Mouse (Mus musculus) stomach, embryonic 14.5 days (tissue): ENCODE measurements at regions not wholly inside any gene's neighbourhood (a gene's known extent, or its start where the extent isn't known, plus 50 kb on each side); places are given as distances from the start of the nearest gene placed in this dataset.
"Not testable (repeated sequence)": the region's sequence is repeated elsewhere in the genome, so short reads cannot be mapped to it uniquely, and the experiment has no call there.

Experiments used
- ATAC-seq: fragments of 200-750 bp; cut with Nextera tagmentation; 2 replicates; pipeline ENCODE4 v1.8.0; 2017; ENCODE audit warnings: low read depth, moderate TSS enrichment; ENCODE audit not compliant: insufficient number of reproducible peaks, insufficient read depth, low FRiP score
- H3K27ac ChIP-seq: fragments of 300-500 bp; sonication (generic); 2 replicates; pipeline ENCODE4 v1.5.1; 2014; ENCODE audit warnings: mild to moderate bottlenecking, low read length, moderate library complexity, mixed read lengths
- H3K27me3 ChIP-seq: fragments of 300-500 bp; sonication (generic); 2 replicates; pipeline ENCODE4 v1.6.1; 2014; ENCODE audit warnings: low read length, control low read depth, mixed read lengths; ENCODE audit not compliant: control insufficient read depth, insufficient read depth
- H3K36me3 ChIP-seq: fragments of 300-500 bp; sonication (generic); 2 replicates; pipeline ENCODE4 v1.6.1; 2014; ENCODE audit warnings: mild to moderate bottlenecking, control low read depth, low read length, moderate library complexity, mixed read lengths; ENCODE audit not compliant: control insufficient read depth, insufficient read depth
- H3K4me1 ChIP-seq: fragments of 300-500 bp; sonication (generic); 2 replicates; pipeline ENCODE4 v1.6.1; 2014; ENCODE audit warnings: low read length, control low read depth, mixed read lengths; ENCODE audit not compliant: control insufficient read depth, insufficient read depth
- H3K4me2 ChIP-seq: fragments of 300-500 bp; sonication (generic); replicated peaks from 2 replicates; pipeline ENCODE4 v1.6.1; 2014; ENCODE audit warnings: low read depth, low read length, control low read depth
- H3K4me3 ChIP-seq: fragments of 300-500 bp; sonication (generic); 2 replicates; pipeline ENCODE4 v1.5.1; 2014; ENCODE audit warnings: low read depth, low read length, control low read depth
- H3K9ac ChIP-seq: fragments of 300-500 bp; sonication (generic); replicated peaks from 2 replicates; pipeline ENCODE4 v1.6.1; 2014; ENCODE audit warnings: low read depth, mild to moderate bottlenecking, control low read depth, low read length, moderate library complexity, mixed read lengths
- H3K9me3 ChIP-seq: fragments of 300-500 bp; sonication (generic); 2 replicates; pipeline ENCODE4 v1.6.1; 2016; ENCODE audit warnings: low read depth, low read length, control low read depth; ENCODE audit not compliant: control insufficient read depth
- WGBS: fragments of 180-500 bp; shearing (Covaris S2); extraction: QIAGEN DNeasy Blood & Tissue Kit; methylation state at CpG from one replicate; pipeline ENCODE4 v1.1.7; 2014; 5-methylcytosine and 5-hydroxymethylcytosine counted together

DNA sequence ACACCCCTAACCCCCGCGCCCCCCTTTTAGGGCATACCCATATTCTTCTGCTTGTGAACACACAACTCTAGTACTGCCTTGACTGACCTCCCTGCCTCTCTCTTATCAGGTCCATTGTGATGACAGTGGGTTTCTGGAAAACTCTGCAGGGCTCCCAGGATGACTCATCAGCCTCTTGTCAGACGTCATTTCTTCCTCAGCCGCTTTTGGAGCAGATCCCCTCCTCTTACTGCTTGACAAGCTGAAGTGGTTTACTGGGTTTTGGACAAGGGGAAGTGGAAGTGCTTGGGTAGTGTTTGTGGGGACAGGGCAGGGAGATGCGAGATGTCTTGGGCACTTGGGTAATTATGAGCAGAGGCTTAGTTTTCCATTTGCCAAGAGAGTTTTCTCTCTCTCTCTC, 85.5 kb upstream of the Vav3 start:
- H3K4me2 ChIP-seq, result no peak overlapping the region
- H3K4me1 ChIP-seq, result no peaks in the 10 kb centered on the region
- no peak overlapping the region for H3K27ac ChIP-seq
- ATAC-seq, result no peak
- H3K36me3 ChIP-seq, result no peaks in the 10 kb centered on the region
- H3K9me3 ChIP-seq, result no peaks in the 10 kb centered on the region
- no peak overlapping the region for H3K9ac ChIP-seq
- no peak overlapping the region for H3K4me3 ChIP-seq
- no peaks in the 10 kb centered on the region for H3K27me3 ChIP-seq
- WGBS, result 67% methylated on average over 5 of the region's 5 CpGs

DNA sequence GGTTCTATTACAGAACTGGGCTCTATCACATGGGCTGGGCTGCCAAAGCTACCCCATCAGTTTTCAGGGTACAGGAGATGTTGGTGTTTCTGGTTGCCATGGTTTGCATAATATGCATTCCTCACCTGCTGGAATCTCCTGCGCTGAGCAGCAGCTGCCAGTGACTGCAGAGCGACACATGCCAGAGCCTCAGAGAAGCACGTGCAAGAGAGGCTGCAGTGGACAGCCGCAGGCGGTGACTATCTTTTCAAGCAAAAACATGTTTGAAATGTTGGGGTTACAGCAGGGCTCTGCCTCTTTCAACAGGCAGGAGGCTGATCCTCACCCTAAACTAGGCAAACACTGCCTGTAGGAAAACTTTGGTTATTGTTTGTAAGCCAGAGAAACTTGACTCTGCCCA, 83.7 kb upstream of the Vav3 start:
- Histone ChIP-seq H3K4me2 (no peak overlapping the region), H3K36me3 (no peaks in the 10 kb centered on the region), H3K9me3 (no peaks in the 10 kb centered on the region), H3K27me3 (no peaks in the 10 kb centered on the region), H3K4me1 (no peaks in the 10 kb centered on the region), H3K4me3 (no peak overlapping the region), H3K27ac (no peak overlapping the region), H3K9ac (no peak overlapping the region)
- 59% methylated on average over 5 of the region's 5 CpGs for WGBS
- no peak for ATAC-seq

DNA sequence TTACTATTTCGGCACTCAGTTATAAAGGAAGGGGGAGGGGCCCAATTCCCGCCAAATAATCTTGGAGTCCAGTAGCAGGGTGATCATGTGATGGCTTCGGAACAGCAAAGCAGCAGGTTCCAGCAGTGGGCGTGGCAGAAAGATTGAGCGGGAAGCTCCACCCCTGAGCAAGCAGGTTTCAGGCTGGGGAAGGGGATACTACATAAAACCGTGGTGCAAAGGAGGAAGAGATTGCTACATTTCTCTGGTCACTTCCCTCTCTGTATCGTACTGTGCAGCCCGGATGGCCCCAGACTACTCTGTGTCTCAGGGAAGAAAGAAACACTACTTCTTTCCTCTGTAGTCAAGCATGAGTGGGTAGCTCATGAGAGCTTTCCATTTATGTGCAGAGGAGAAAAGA, 73.5 kb upstream of the Vav3 start:
- H3K36me3 ChIP-seq, ATAC-seq, H3K27ac ChIP-seq, H3K9ac ChIP-seq, H3K9me3 ChIP-seq, H3K4me1 ChIP-seq, H3K4me3 ChIP-seq, H3K27me3 ChIP-seq, H3K4me2 ChIP-seq: not testable (repeated sequence)
- WGBS, result 68% methylated on average over 8 of the region's 8 CpGs

DNA sequence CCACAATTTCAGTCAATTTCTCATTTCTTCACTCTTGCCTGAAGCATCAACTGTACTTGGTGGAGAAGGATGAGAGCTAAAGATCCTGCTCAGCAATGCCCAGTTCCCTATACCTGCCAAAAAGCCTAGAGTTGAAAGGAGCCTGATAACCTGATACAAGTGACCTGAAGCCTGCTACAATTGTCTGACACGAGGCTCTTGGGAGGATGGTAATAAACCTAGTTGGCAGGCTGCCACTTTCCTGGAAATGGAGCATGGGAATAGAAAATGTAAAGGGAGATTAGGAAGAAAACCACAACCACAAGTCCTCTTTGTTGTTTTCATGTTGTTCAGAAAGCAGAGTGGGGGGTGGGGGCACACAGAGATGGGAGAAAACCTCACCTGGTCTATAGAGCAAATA, 69.7 kb upstream of the Vav3 start:
- 19% methylated on average over 1 of the region's 1 CpGs for WGBS
- no peak for ATAC-seq
- H3K4me1 ChIP-seq, result no peaks in the 10 kb centered on the region
- no peak overlapping the region for H3K4me2 ChIP-seq
- no peak overlapping the region for H3K4me3 ChIP-seq
- no peaks in the 10 kb centered on the region for H3K27me3 ChIP-seq
- H3K27ac ChIP-seq, result no peak overlapping the region
- H3K36me3 ChIP-seq, result no peaks in the 10 kb centered on the region
- no peaks in the 10 kb centered on the region for H3K9me3 ChIP-seq
- no peak overlapping the region for H3K9ac ChIP-seq

DNA sequence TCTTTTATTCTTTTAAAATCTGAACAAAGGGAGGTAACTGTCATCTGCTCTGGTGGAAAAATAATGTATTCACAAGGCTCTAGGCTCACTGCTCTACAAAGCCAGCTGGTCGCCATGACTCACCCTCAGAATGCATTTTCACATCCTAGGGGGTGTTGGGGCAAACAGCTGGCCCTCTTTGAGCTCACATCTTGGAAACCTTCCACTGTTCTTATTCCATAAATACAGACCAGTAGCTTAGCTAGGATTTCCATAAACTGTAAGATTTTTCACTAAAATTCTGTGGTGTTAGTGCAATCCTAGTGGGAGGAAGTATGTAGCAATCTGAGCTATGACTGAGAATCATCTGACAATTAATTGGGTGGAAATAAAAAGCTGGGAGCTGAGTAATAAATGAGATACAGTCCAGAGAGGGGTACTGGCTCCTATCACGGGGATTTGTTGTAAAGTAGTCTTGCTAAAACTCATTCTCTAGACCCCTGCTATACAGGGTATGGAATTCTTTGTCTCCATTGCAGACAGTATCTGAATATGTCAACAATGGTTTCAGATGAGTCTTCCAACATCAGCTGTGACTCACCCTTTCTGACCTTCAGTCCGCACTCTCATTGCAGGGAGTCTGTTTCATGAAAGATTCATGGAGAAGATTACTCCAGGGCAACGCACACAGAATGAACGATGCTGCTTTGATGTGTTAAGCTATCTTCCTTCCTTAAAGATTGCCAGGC, 67.2 kb upstream of the Vav3 start:
- no peaks in the 10 kb centered on the region for H3K4me1 ChIP-seq
- no peaks in the 10 kb centered on the region for H3K27me3 ChIP-seq
- no peaks in the 10 kb centered on the region for H3K9me3 ChIP-seq
- ATAC-seq, result no peak
- 52% methylated on average over 5 of the region's 5 CpGs for WGBS
- no peak overlapping the region for H3K9ac ChIP-seq
- H3K4me3 ChIP-seq, result no peak overlapping the region
- no peak overlapping the region for H3K4me2 ChIP-seq
- no peaks in the 10 kb centered on the region for H3K36me3 ChIP-seq
- no peak overlapping the region for H3K27ac ChIP-seq

DNA sequence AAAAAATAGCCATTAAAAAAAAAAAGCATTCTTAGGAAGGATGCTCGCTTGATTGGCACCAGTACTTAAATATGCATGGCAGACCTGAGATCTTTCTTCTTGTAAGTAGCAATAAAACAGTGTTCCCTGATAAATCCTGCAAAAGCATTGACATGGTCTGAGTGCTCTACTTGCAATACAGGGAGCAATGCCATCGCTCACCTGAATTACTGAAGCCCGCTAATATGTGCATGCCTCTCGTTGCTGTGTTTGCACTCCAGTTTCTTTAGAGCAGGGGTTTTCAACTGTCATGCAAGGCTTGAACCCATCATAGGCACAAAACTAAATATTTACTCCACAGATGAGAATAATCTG, 66.7 kb upstream of the Vav3 start:
- 81% methylated on average over 4 of the region's 4 CpGs for WGBS
- H3K9me3 ChIP-seq, result no peaks in the 10 kb centered on the region
- no peak overlapping the region for H3K9ac ChIP-seq
- H3K27me3 ChIP-seq, result no peaks in the 10 kb centered on the region
- H3K36me3 ChIP-seq, result no peaks in the 10 kb centered on the region
- H3K27ac ChIP-seq, result no peak overlapping the region
- no peak overlapping the region for H3K4me2 ChIP-seq
- H3K4me1 ChIP-seq, result no peaks in the 10 kb centered on the region
- H3K4me3 ChIP-seq, result no peak overlapping the region
- ATAC-seq, result no peak

DNA sequence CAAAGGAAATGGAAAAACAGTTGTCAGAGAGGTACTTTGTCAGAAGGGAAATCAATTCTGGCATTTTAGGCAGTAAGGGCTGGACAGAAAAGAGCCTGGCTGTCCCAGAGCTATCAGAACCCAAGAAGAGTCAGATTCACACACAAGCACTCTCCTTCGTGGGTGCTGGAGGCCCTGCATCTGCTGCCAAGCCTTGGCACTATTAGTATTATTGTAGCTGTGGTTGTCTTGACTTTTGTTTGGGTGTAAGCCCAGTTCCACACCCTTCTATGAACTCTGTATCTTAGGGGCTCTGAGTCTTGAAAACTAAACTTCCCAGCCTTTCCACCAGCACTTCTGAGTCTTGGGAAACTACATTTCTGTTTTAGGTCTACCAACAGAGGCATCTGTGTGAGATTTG, 61.4 kb upstream of the Vav3 start:
- Histone ChIP-seq H3K9ac (no peak overlapping the region), H3K27me3 (no peaks in the 10 kb centered on the region), H3K27ac (no peak overlapping the region), H3K36me3 (no peaks in the 10 kb centered on the region), H3K4me2 (no peak overlapping the region), H3K4me3 (no peak overlapping the region), H3K9me3 (no peaks in the 10 kb centered on the region), H3K4me1 (no peaks in the 10 kb centered on the region)
- WGBS, result 41% methylated on average over 1 of the region's 1 CpGs
- no peak for ATAC-seq

DNA sequence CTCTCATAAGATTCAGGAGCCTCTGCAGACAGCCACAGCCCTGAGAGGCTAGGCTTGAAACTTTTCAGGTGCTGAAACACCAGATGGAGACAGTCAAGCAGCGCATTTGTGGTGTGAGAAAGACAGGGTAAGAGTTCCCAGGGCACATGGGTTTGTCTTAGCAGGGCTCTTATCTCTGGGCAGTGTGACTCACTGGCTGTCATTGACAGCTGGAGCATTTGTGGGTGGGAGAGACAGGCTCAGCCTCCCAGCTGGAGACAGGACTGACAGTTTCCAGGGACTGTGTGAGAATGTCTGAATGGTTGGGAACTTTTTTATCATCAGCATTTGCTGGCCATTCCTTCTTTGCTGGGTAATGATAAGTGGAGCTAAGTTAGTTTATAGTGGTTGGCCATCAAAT, 53.9 kb upstream of the Vav3 start:
- Histone ChIP-seq H3K27me3 (no peaks in the 10 kb centered on the region), H3K27ac (no peak overlapping the region), H3K4me1 (no peaks in the 10 kb centered on the region; the same call in 1 of the 2 replicates), H3K36me3 (no peaks in the 10 kb centered on the region), H3K4me2 (no peak overlapping the region), H3K9me3 (no peaks in the 10 kb centered on the region), H3K4me3 (no peak overlapping the region), H3K9ac (no peak overlapping the region)
- ATAC-seq, result peak; percentile 90
- 19% methylated on average over 1 of the region's 1 CpGs for WGBS
